Mouse (Mus musculus): ENCODE measurements around the gene Foxc2. TPM values are rescaled to one million over a fixed set of nuclear protein-coding genes. Genes with fewer than 3 reads are reported as not detected.
"Not testable (repeated sequence)": the region's sequence is repeated elsewhere in the genome, so short reads cannot be mapped to it uniquely, and the experiment has no call there.

The Foxc2 gene
- polyA plus RNA-seq, 1 experiment from 2014 or later, result 17.0 TPM

GRCm38 (mm10) chr8:121134512-121134911 is 18.5 kb downstream of the Foxc2 start:
- H3K27me3 ChIP-seq (replicated peaks), result peaks cover 32% of the 10 kb centered on the region
- H3K27ac ChIP-seq, result no peak overlapping the region
- no peaks in the 10 kb centered on the region for H3K4me1 ChIP-seq
- WGBS, result 88% methylated on average over 11 of the region's 11 CpGs
- H3K9me3 ChIP-seq, result peaks cover 12% of the 10 kb centered on the region
- H3K4me3 ChIP-seq, result no peak overlapping the region
- H3K4me2 ChIP-seq (replicated peaks), result no peak overlapping the region
- ATAC-seq (ENCODE audit: low FRiP score, low read depth), result no peak
- H3K9ac ChIP-seq, result no peak overlapping the region
- no peaks in the 10 kb centered on the region for H3K36me3 ChIP-seq

- Histone ChIP-seq H3K4me1 (no peaks in the 10 kb centered on the region), H3K27ac (no peak overlapping the region), H3K27me3 (replicated peaks) (peaks cover 10% of the 10 kb centered on the region), H3K4me3 (no peak overlapping the region), H3K9me3 (peaks cover 12% of the 10 kb centered on the region), H3K36me3 (no peaks in the 10 kb centered on the region), H3K9ac (no peak overlapping the region), H3K4me2 (replicated peaks) (no peak overlapping the region)
- 92% methylated on average over 6 of the region's 6 CpGs for WGBS
- no peak for ATAC-seq (ENCODE audit: low FRiP score, low read depth)
Observed at GRCm38 (mm10) chr8:121136856-121137255, 20.9 kb downstream of the Foxc2 start.

DNA sequence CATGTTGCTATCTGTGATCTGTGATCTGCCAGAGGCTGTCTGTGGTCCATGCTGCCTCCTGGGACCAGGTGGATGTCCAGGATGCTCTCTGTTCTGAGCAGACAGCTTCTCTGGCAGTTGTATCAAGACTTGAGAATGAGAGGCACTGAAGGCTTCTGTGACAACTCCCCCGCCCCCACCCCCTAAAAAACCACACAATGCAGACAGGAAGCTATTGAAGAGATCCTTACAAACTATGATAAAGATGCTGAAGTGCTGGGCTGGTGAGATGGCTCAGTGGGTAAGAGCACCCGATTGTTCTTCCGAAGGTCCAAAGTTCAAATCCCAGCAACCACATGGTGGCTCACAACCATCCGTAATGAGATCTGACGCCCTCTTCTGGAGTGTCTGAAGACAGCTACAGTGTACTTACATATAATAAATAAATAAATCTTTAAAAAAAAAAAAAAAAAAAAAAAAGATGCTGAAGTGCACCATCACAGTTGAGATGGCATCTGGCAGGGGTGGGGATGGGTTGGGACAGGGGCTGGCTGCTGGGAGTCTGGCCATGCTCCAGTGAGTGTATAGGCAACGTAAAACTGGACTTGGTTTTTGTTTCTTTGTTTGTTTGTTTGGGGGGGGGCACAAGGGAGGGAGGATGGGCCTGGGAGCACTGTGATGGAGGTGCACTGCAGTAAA is 29.6 kb downstream of the Foxc2 start:
- H3K9me3 ChIP-seq; H3K36me3 ChIP-seq; ATAC-seq (ENCODE audit: low FRiP score, low read depth); H3K9ac ChIP-seq; H3K4me3 ChIP-seq; H3K4me1 ChIP-seq; H3K4me2 ChIP-seq (replicated peaks); H3K27ac ChIP-seq: not testable (repeated sequence)
- WGBS, result 81% methylated on average over 5 of the region's 6 CpGs
- peaks cover 19% of the 10 kb centered on the region for H3K27me3 ChIP-seq (replicated peaks)

DNA sequence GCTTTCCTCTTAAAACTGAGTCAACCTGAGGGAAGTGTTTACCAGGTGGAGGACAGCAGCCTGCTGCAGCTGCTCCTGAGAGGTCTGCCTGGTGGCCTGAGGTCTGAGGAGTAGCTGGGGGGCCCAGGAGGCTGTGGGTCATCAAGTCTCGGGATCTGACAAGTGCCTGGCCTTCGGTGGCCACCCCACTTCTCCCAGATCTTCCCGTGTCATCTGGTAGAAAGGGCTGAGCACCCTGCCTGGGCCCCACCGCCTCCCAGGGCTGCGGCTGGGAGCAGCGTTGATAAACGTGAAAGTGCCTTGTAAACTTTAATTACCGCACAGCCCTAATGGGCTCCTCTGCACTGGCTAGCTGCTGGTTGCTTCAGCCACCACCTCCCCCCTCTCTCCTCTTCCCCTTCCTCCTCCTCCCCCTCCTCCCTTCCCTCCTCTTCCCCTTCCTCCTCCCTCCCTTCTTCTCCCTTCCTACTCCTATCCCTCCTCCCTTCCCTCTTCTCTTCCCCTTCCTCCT is 32.7 kb downstream of the Foxc2 start:
- peaks cover 14% of the 10 kb centered on the region; the same call in 1 of the 2 replicates for H3K27me3 ChIP-seq (replicated peaks)
- no peak overlapping the region for H3K27ac ChIP-seq
- no peak overlapping the region for H3K9ac ChIP-seq
- no peaks in the 10 kb centered on the region for H3K9me3 ChIP-seq
- no peak overlapping the region for H3K4me2 ChIP-seq (replicated peaks)
- no peak for ATAC-seq (ENCODE audit: low FRiP score, low read depth)
- no peaks in the 10 kb centered on the region for H3K36me3 ChIP-seq
- WGBS, result 6% methylated on average over 8 of the region's 8 CpGs
- H3K4me3 ChIP-seq, result no peak overlapping the region
- H3K4me1 ChIP-seq, result peaks cover 8% of the 10 kb centered on the region

DNA sequence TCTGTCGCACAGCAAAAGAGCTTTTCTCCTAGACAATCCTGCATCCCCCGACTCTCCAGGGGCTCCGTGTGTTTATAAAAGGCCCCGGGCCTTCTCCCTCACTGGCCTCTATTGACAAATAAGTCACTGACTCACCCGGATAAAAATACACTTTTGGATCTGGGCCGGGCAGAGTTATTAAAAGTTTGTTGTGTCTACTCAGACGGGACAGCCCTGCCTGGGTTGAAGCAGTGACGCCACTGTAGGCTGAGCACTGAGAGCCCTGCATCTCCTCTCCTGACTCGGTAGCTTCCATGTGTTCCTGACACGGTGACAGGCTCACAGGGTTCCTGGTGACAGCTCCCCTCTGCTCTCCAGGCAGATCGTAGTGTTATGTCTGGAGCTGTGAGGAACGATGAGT is 36.4 kb downstream of the Foxc2 start:
- Histone ChIP-seq H3K36me3 (no peaks in the 10 kb centered on the region), H3K4me1 (peaks cover 8% of the 10 kb centered on the region), H3K27ac (no peak overlapping the region), H3K4me3 (no peak overlapping the region), H3K27me3 (replicated peaks) (peaks cover 16% of the 10 kb centered on the region), H3K9me3 (no peaks in the 10 kb centered on the region), H3K4me2 (replicated peaks) (no peak overlapping the region), H3K9ac (no peak overlapping the region)
- no peak for ATAC-seq (ENCODE audit: low FRiP score, low read depth)
- 71% methylated on average over 12 of the region's 12 CpGs for WGBS

GRCm38 (mm10) chr8:121156990-121157491 is 41.1 kb downstream of the Foxc2 start:
- Histone ChIP-seq H3K36me3 (no peaks in the 10 kb centered on the region), H3K9me3 (no peaks in the 10 kb centered on the region), H3K27ac (no peak overlapping the region), H3K4me1 (no peaks in the 10 kb centered on the region; the same call in 1 of the 2 replicates), H3K4me2 (replicated peaks) (no peak overlapping the region), H3K9ac (no peak overlapping the region), H3K4me3 (no peak overlapping the region), H3K27me3 (replicated peaks) (peaks cover 4% of the 10 kb centered on the region; the same call in 1 of the 2 replicates)
- no peak for ATAC-seq (ENCODE audit: low FRiP score, low read depth)
- 90% methylated on average over 7 of the region's 7 CpGs for WGBS

DNA sequence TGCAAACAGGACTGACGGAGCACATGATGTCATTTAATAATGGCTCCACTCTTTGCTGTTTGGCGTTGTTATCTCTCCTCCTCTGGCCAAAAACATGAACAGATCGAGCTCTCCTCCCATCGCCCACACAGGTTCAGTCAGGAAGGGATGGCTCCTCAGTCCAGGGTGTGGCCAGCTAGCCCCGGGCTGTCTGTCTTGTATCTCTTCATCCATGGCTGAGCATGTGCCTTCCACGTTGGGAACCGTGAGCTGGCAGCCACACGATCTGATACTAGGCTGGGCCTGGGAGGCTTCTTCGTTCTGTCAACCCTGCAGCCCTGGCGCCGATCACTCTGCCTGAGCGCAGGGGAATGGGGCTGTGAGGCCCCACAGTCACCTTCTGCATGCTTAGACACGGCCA is 42.8 kb downstream of the Foxc2 start:
- Histone ChIP-seq H3K27ac (no peak overlapping the region), H3K4me2 (replicated peaks) (no peak overlapping the region), H3K4me3 (no peak overlapping the region), H3K4me1 (no peaks in the 10 kb centered on the region; the same call in 1 of the 2 replicates), H3K9me3 (no peaks in the 10 kb centered on the region), H3K36me3 (no peaks in the 10 kb centered on the region), H3K9ac (no peak overlapping the region), H3K27me3 (replicated peaks) (peaks cover 4% of the 10 kb centered on the region; the same call in 1 of the 2 replicates)
- WGBS, result 84% methylated on average over 13 of the region's 13 CpGs
- ATAC-seq (ENCODE audit: low FRiP score, low read depth), result no peak

GRCm38 (mm10) chr8:121161437-121161836 is 45.5 kb downstream of the Foxc2 start:
- H3K4me3 ChIP-seq, result no peak overlapping the region
- ATAC-seq (ENCODE audit: low FRiP score, low read depth), result no peak
- no peak overlapping the region for H3K4me2 ChIP-seq (replicated peaks)
- 94% methylated on average over 5 of the region's 5 CpGs for WGBS
- no peak overlapping the region for H3K9ac ChIP-seq
- H3K27ac ChIP-seq, result no peak overlapping the region
- no peaks in the 10 kb centered on the region for H3K9me3 ChIP-seq
- peaks cover 9% of the 10 kb centered on the region for H3K4me1 ChIP-seq
- H3K36me3 ChIP-seq, result no peaks in the 10 kb centered on the region
- no peaks in the 10 kb centered on the region; the same call in 1 of the 2 replicates for H3K27me3 ChIP-seq (replicated peaks)

- Histone ChIP-seq H3K4me3 (no peak overlapping the region), H3K9me3 (no peaks in the 10 kb centered on the region), H3K27ac (no peak overlapping the region), H3K9ac (no peak overlapping the region), H3K36me3 (no peaks in the 10 kb centered on the region), H3K4me2 (replicated peaks) (no peak overlapping the region), H3K4me1 (peaks cover 9% of the 10 kb centered on the region), H3K27me3 (replicated peaks) (no peaks in the 10 kb centered on the region; the same call in 1 of the 2 replicates)
- WGBS, result 87% methylated on average over 4 of the region's 4 CpGs
- no peak for ATAC-seq (ENCODE audit: low FRiP score, low read depth)
Observed at GRCm38 (mm10) chr8:121162413-121162812, 46.4 kb downstream of the Foxc2 start.

GRCm38 (mm10) chr8:121162906-121163695 is 47.1 kb downstream of the Foxc2 start:
- no peak for ATAC-seq (ENCODE audit: low FRiP score, low read depth)
- no peak overlapping the region for H3K4me2 ChIP-seq (replicated peaks)

DNA sequence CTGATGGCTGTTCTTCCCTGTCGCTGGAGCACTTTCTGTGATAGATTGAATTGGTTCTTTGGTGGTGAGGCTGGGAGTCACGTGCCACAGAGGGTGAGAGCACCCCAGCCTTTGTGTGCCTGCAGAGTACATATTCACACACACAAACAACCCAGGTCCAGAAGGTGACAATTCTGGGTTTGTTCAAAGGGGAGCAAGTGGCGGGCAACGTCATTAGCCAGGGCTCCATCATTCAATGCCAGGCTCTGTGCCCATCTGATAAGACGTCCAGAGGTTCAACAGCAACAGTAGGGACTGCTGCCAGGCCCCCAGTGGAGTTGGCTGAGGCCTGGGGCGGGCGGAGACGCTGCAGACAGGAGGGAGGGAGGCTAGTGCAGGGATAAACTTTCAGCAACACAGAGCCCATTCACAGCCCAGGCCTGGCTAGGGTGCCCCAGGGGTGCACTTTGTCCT is 48.1 kb downstream of the Foxc2 start:
- no peak for ATAC-seq (ENCODE audit: low FRiP score, low read depth)
- H3K4me1 ChIP-seq, result peaks cover 9% of the 10 kb centered on the region

More at GRCm38 (mm10) chr8:121162906-121163695, 47.1 kb downstream of the Foxc2 start:
- 78% methylated on average over 11 of the region's 11 CpGs for WGBS
- Histone ChIP-seq H3K9me3 (no peaks in the 10 kb centered on the region), H3K4me1 (peaks cover 9% of the 10 kb centered on the region), H3K36me3 (no peaks in the 10 kb centered on the region), H3K9ac (no peak overlapping the region), H3K4me3 (no peak overlapping the region), H3K27ac (no peak overlapping the region), H3K27me3 (replicated peaks) (no peaks in the 10 kb centered on the region; the same call in 1 of the 2 replicates)

GRCm38 (mm10) chr8:121168033-121168432 is 52.1 kb downstream of the Foxc2 start:
- H3K4me1 ChIP-seq, result peaks cover 12% of the 10 kb centered on the region
- no peak overlapping the region for H3K4me2 ChIP-seq (replicated peaks)
- 81% methylated on average over 5 of the region's 5 CpGs for WGBS
- H3K27me3 ChIP-seq (replicated peaks), result no peaks in the 10 kb centered on the region; the same call in 1 of the 2 replicates
- no peak overlapping the region for H3K9ac ChIP-seq
- H3K4me3 ChIP-seq, result no peak overlapping the region
- no peak overlapping the region for H3K27ac ChIP-seq
- no peak for ATAC-seq (ENCODE audit: low FRiP score, low read depth)
- H3K9me3 ChIP-seq, result no peaks in the 10 kb centered on the region
- no peaks in the 10 kb centered on the region for H3K36me3 ChIP-seq

More for the DNA sequence above, 48.1 kb downstream of the Foxc2 start:
- Histone ChIP-seq H3K27ac (no peak overlapping the region), H3K36me3 (no peaks in the 10 kb centered on the region), H3K4me2 (replicated peaks) (no peak overlapping the region), H3K4me3 (no peak overlapping the region), H3K9ac (no peak overlapping the region), H3K27me3 (replicated peaks) (no peaks in the 10 kb centered on the region; the same call in 1 of the 2 replicates), H3K9me3 (no peaks in the 10 kb centered on the region)
- 55% methylated on average over 8 of the region's 8 CpGs for WGBS
